Mouse (Mus musculus) limb, embryonic 14.5 days (tissue): ENCODE measurements around the gene Mfsd10. TPM values are rescaled to one million over a fixed set of nuclear protein-coding genes. Genes with fewer than 3 reads are reported as not detected.

Source experiments
- ATAC-seq: fragments of 200-750 bp; cut with Nextera tagmentation; 2 replicates; pipeline ENCODE4 v1.8.0; 2017; ENCODE audit warnings: low read depth, moderate number of reproducible peaks, moderate TSS enrichment; ENCODE audit not compliant: low FRiP score
- DNase-seq: peaks from one replicate; pipeline ENCODE4 v3.0.0-alpha.2; 2015; ENCODE audit warnings: low spot score
- H3K27ac ChIP-seq: fragments of 300-500 bp; sonication (generic); replicated peaks from 2 replicates; pipeline ENCODE4 v1.5.1; 2014; ENCODE audit warnings: low read depth, mild to moderate bottlenecking, low read length, moderate library complexity, mixed read lengths
- H3K27me3 ChIP-seq: fragments of 300-500 bp; sonication (generic); 2 replicates; pipeline ENCODE4 v1.6.1; 2014; ENCODE audit warnings: low read length, mixed read lengths; ENCODE audit not compliant: control insufficient read depth, insufficient read depth
- H3K36me3 ChIP-seq: fragments of 300-500 bp; sonication (generic); 2 replicates; pipeline ENCODE4 v1.6.1; 2014; ENCODE audit warnings: mild to moderate bottlenecking, low read length, moderate library complexity, mixed read lengths; ENCODE audit not compliant: control insufficient read depth, insufficient read depth
- H3K4me1 ChIP-seq: fragments of 300-500 bp; sonication (generic); 2 replicates; pipeline ENCODE4 v1.6.1; 2014; ENCODE audit warnings: antibody characterized with exemption, low read length, mixed read lengths; ENCODE audit not compliant: control insufficient read depth, insufficient read depth
- H3K4me2 ChIP-seq: fragments of 300-500 bp; sonication (generic); replicated peaks from 2 replicates; pipeline ENCODE4 v1.6.1; 2014; ENCODE audit warnings: low read depth, mild to moderate bottlenecking, low read length, moderate library complexity; ENCODE audit not compliant: severe bottlenecking
- H3K4me3 ChIP-seq: fragments of 300-500 bp; sonication (generic); replicated peaks from 2 replicates; pipeline ENCODE4 v1.5.1; 2014; ENCODE audit warnings: low read length
- H3K9ac ChIP-seq: fragments of 300-500 bp; sonication (generic); 2 replicates; pipeline ENCODE4 v1.6.1; 2014; ENCODE audit warnings: mild to moderate bottlenecking, low read depth, low read length, moderate library complexity; ENCODE audit not compliant: severe bottlenecking
- H3K9me3 ChIP-seq: fragments of 300-500 bp; sonication (generic); 2 replicates; pipeline ENCODE4 v1.6.1; 2016; ENCODE audit warnings: low read length; ENCODE audit not compliant: control insufficient read depth
- POLR2A ChIP-seq: fragments of 200-500 bp; IDR thresholded peaks from 2 replicates; pipeline ENCODE4 v1.8.0; 2012; ENCODE audit warnings: inconsistent platforms, mild to moderate bottlenecking, moderate library complexity, borderline replicate concordance; ENCODE audit not compliant: insufficient read depth, insufficient read length; ENCODE audit errors: extremely low read depth
- WGBS: fragments of 180-500 bp; shearing (Covaris S2); extraction: QIAGEN DNeasy Blood & Tissue Kit; methylation state at CpG from one replicate; pipeline ENCODE4 v1.1.7; 2014; 5-methylcytosine and 5-hydroxymethylcytosine counted together
- polyA plus RNA-seq, 2 experiments: library from polyadenylated mRNA; depleted of rRNA in 1 of 2; stranded (reverse) in 1 of 2; unstranded in 1 of 2; fragments of >200 nt; fragmentation: Nextera tagmentation in 1 of 2; extraction: Ambion mirVana in 1 of 2; gene quantifications; 2 replicates each; pipeline versions ENCODE4 v1.2.1 to v1.2.3; 2012 to 2014

Mfsd10 gene
- 244 and 335 TPM in 2 replicates for polyA plus RNA-seq (2012; rRNA removed)
- 117 and 128 TPM in 2 replicates for polyA plus RNA-seq (2014; fragmentation: Nextera tagmentation; extraction: Ambion mirVana)

- Histone ChIP-seq H3K9me3 (no peaks in the 10 kb centered on the region), H3K36me3 (peaks cover 78% of the 10 kb centered on the region), H3K27me3 (no peaks in the 10 kb centered on the region), H3K4me1 (peaks cover 6% of the 10 kb centered on the region; the same call in 1 of the 2 replicates), H3K27ac (peak within 1 kb of the TSS; percentile 84), H3K4me2 (peak within 1 kb of the TSS; percentile 66), H3K4me3 (peak within 1 kb of the TSS; percentile 54), H3K9ac (peak within 1 kb of the TSS; percentile 62)
- under 1% methylated on average over 48 of the region's 48 CpGs for WGBS
- TF ChIP-seq POLR2A = peak; percentile 51; the same call in 1 of the 2 replicates
- ATAC-seq = peak; percentile 91
- peak; percentile 91 for DNase-seq
These were observed at the start of gene Mfsd10 for GRCm38 (mm10) chr5:34636481-34637287. TSS of gene Mfsd10 (minus strand) at chr5:34637212.

GRCm38 (mm10) chr5:34670280-34670679 lies 33.3 kb upstream of the Mfsd10 start:
- H3K4me1 ChIP-seq = no peaks in the 10 kb centered on the region
- no peak overlapping the region for H3K9ac ChIP-seq
- H3K9me3 ChIP-seq = no peaks in the 10 kb centered on the region
- DNase-seq (no peak), ATAC-seq (no peak)
- 79% methylated on average over 4 of the region's 4 CpGs for WGBS
- no peak for TF ChIP-seq POLR2A
- H3K27ac ChIP-seq = no peak overlapping the region
- peaks cover 9% of the 10 kb centered on the region; the same call in 1 of the 2 replicates for H3K36me3 ChIP-seq
- H3K27me3 ChIP-seq = no peaks in the 10 kb centered on the region
- no peak overlapping the region for H3K4me2 ChIP-seq
- H3K4me3 ChIP-seq = no peak overlapping the region

GRCm38 (mm10) chr5:34669493-34669892 lies 32.5 kb upstream of the Mfsd10 start:
- Histone ChIP-seq H3K9ac (no peak overlapping the region), H3K9me3 (no peaks in the 10 kb centered on the region), H3K27me3 (no peaks in the 10 kb centered on the region), H3K4me3 (no peak overlapping the region), H3K27ac (no peak overlapping the region), H3K4me2 (no peak overlapping the region), H3K36me3 (peaks cover 9% of the 10 kb centered on the region; the same call in 1 of the 2 replicates), H3K4me1 (no peaks in the 10 kb centered on the region)
- WGBS = 81% methylated on average over 2 of the region's 2 CpGs
- no peak for TF ChIP-seq POLR2A
- no peak for DNase-seq
- no peak for ATAC-seq

- Histone ChIP-seq H3K4me3 (no peak overlapping the region), H3K9ac (no peak overlapping the region), H3K27me3 (no peaks in the 10 kb centered on the region), H3K27ac (no peak overlapping the region), H3K9me3 (no peaks in the 10 kb centered on the region), H3K36me3 (peaks cover under 1% of the 10 kb centered on the region; the same call in 1 of the 2 replicates), H3K4me1 (peaks cover 6% of the 10 kb centered on the region), H3K4me2 (no peak overlapping the region)
- no peak for TF ChIP-seq POLR2A
- ATAC-seq (no peak), DNase-seq (no peak)
- WGBS = 79% methylated on average over 2 of the region's 2 CpGs
These were observed 26.2 kb upstream of the Mfsd10 start for GRCm38 (mm10) chr5:34663231-34663630.

GRCm38 (mm10) chr5:34661909-34662308 lies 24.9 kb upstream of the Mfsd10 start:
- Histone ChIP-seq H3K4me1 (peaks cover 6% of the 10 kb centered on the region), H3K9me3 (no peaks in the 10 kb centered on the region), H3K27me3 (no peaks in the 10 kb centered on the region), H3K27ac (no peak overlapping the region), H3K9ac (no peak overlapping the region), H3K4me2 (no peak overlapping the region), H3K4me3 (0 out of 2 replicates have a peak overlapping the region, but pooled peaks have one; percentile 77), H3K36me3 (peaks cover 10% of the 10 kb centered on the region)
- whole genome bisulfite sequencing = 80% methylated on average over 4 of the region's 4 CpGs
- DNase-seq (no peak), ATAC-seq (no peak)
- TF ChIP-seq POLR2A = no peak
